25 mouse cellular contexts compared by ENCODE assay signal in genomic region chr7:6258232-6259220, GRCm38 (mm10). TPM values are rescaled to one million over a fixed set of nuclear protein-coding genes. Genes with fewer than 3 reads are reported as not detected.
"Had no signal": no experiment of that assay in that cellular context is flagged by ENCODE, and none has a peak within 500 bp of the region (broad histone marks: within the 10 kb centered on the region; RNA-seq: fewer than 3 reads in every experiment).

No protein-coding gene starts in this region.

- ATAC-seq: liver, postnatal 0 days; lung, postnatal 0 days; midbrain, embryonic 16.5 days had no signal

- H3K9me3 ChIP-seq: lung, embryonic 15.5 days; midbrain, embryonic 12.5 days; neural tube, embryonic 13.5 days; neural tube, embryonic 15.5 days had no signal

- DNase-seq: liver, postnatal 0 days; lung, adult 2 months; lung, postnatal 4 days; midbrain, embryonic 14.5 days; retina, postnatal 1 day; right cerebral cortex, adult 18-20 months; right cerebral cortex, postnatal 25 days; thymus, adult 18-20 months; thymus, postnatal 14 days; thymus, postnatal 36 days had no signal

- H3K27me3 ChIP-seq: lung, embryonic 15.5 days; midbrain, embryonic 12.5 days; neural tube, embryonic 13.5 days; neural tube, embryonic 15.5 days had no signal

- H3K4me3 ChIP-seq: lung, embryonic 15.5 days; midbrain, embryonic 10.5 days; midbrain, embryonic 12.5 days; myocyte; neural tube, embryonic 13.5 days; neural tube, embryonic 15.5 days had no signal

- H3K36me3 ChIP-seq: lung, embryonic 15.5 days; midbrain, embryonic 10.5 days; midbrain, embryonic 12.5 days; neural tube, embryonic 13.5 days; neural tube, embryonic 15.5 days had no signal

- H3K4me2 ChIP-seq: lung, embryonic 15.5 days; midbrain, embryonic 12.5 days; neural tube, embryonic 13.5 days; neural tube, embryonic 15.5 days had no signal

- H3K27ac ChIP-seq: lung, embryonic 15.5 days; midbrain, embryonic 10.5 days; midbrain, embryonic 12.5 days; neural tube, embryonic 13.5 days; neural tube, embryonic 15.5 days had no signal

- H3K9ac ChIP-seq: liver, postnatal 0 days; lung, embryonic 15.5 days; midbrain, embryonic 12.5 days; neural tube, embryonic 13.5 days; neural tube, embryonic 15.5 days had no signal

- H3K4me1 ChIP-seq: lung, embryonic 15.5 days; midbrain, embryonic 10.5 days; midbrain, embryonic 12.5 days; neural tube, embryonic 13.5 days; neural tube, embryonic 15.5 days had no signal

RNA-seq across cellular contexts. Expression of gene Epp13, which starts 6.0 kb away (rescaled TPM):
- total RNA-seq: megakaryocyte, adult 5-6 weeks; megakaryocyte-erythroid progenitor cell, adult 5-6 weeks had no signal
- polyA plus RNA-seq: liver, postnatal 0 days; lung, adult 2 months; lung, embryonic 15.5 days; lung, postnatal 0 days; midbrain, embryonic 10.5 days; midbrain, embryonic 12.5 days; midbrain, embryonic 14.5 days; midbrain, embryonic 16.5 days; myocyte; neural tube, embryonic 11.5 days; neural tube, embryonic 13.5 days; neural tube, embryonic 15.5 days; spleen, adult 2 months; stomach, embryonic 14.5 days; stomach, embryonic 16.5 days had no signal

RNA-seq across cellular contexts. Expression of gene Zscan5b, which starts 36.4 kb away (rescaled TPM):
- total RNA-seq: megakaryocyte, adult 5-6 weeks; megakaryocyte-erythroid progenitor cell, adult 5-6 weeks had no signal
- polyA plus RNA-seq: liver, postnatal 0 days; lung, adult 2 months; lung, embryonic 15.5 days; lung, postnatal 0 days; midbrain, embryonic 10.5 days; midbrain, embryonic 12.5 days; midbrain, embryonic 14.5 days; midbrain, embryonic 16.5 days; myocyte; neural tube, embryonic 11.5 days; neural tube, embryonic 13.5 days; neural tube, embryonic 15.5 days; spleen, adult 2 months; stomach, embryonic 14.5 days; stomach, embryonic 16.5 days; thymus, postnatal 0 days had no signal
